Mouse (Mus musculus): ENCODE measurements at regions not wholly inside any gene's neighbourhood (a gene's known extent, or its start where the extent isn't known, plus 50 kb on each side); places are given as distances from the start of the nearest gene placed in this dataset.
A peak's percentile ranks its signal among the peaks of the same experiment; 100 is the strongest.

GRCm38 (mm10) chr2:92723618-92724263 lies 124.2 kb downstream of the Chst1 start:
- Histone ChIP-seq H3K27ac (replicated peaks; ENCODE audit: low read depth, low read length) (no peak overlapping the region), H3K9me3 (ENCODE audit: control insufficient read depth, low read length) (no peaks in the 10 kb centered on the region), H3K4me3 (replicated peaks; ENCODE audit: low read length) (no peak overlapping the region), H3K9ac (ENCODE audit: low read depth, low read length, severe bottlenecking) (no peak overlapping the region), H3K36me3 (ENCODE audit: control insufficient read depth, insufficient read depth, low read length) (no peaks in the 10 kb centered on the region), H3K27me3 (ENCODE audit: control insufficient read depth, insufficient read depth, low read length) (no peaks in the 10 kb centered on the region), H3K4me1 (ENCODE audit: control insufficient read depth, insufficient read depth, low read length) (no peaks in the 10 kb centered on the region), H3K4me2 (replicated peaks; ENCODE audit: low read depth, low read length, severe bottlenecking) (no peak overlapping the region)
- no peak for DNase-seq (ENCODE audit: low spot score)
- no peak for TF ChIP-seq POLR2A (IDR thresholded peaks at IDR 0.05; ENCODE audit: borderline replicate concordance, extremely low read depth, insufficient read depth, insufficient read length)
- ATAC-seq (ENCODE audit: low FRiP score, low read depth): no peak
- 40% methylated on average over 9 of the region's 9 CpGs for WGBS

- H3K27ac ChIP-seq (replicated peaks; ENCODE audit: low read depth, low read length): no peak overlapping the region
- ATAC-seq (ENCODE audit: low FRiP score, low read depth): peak; percentile 47; the same call in 1 of the 2 replicates
These were observed 127.1 kb downstream of the Chst1 start for GRCm38 (mm10) chr2:92726640-92727039.

GRCm38 (mm10) chr2:92727241-92727640 lies 127.7 kb downstream of the Chst1 start:
- Histone ChIP-seq H3K27me3 (ENCODE audit: control insufficient read depth, insufficient read depth, low read length) (no peaks in the 10 kb centered on the region), H3K9me3 (ENCODE audit: control insufficient read depth, low read length) (no peaks in the 10 kb centered on the region), H3K4me1 (ENCODE audit: control insufficient read depth, insufficient read depth, low read length) (no peaks in the 10 kb centered on the region), H3K36me3 (ENCODE audit: control insufficient read depth, insufficient read depth, low read length) (no peaks in the 10 kb centered on the region), H3K27ac (replicated peaks; ENCODE audit: low read depth, low read length) (no peak overlapping the region), H3K9ac (ENCODE audit: low read depth, low read length, severe bottlenecking) (no peak overlapping the region), H3K4me3 (replicated peaks; ENCODE audit: low read length) (no peak overlapping the region), H3K4me2 (replicated peaks; ENCODE audit: low read depth, low read length, severe bottlenecking) (no peak overlapping the region)
- 92% methylated on average over 2 of the region's 2 CpGs for WGBS
- no peak for DNase-seq (ENCODE audit: low spot score)
- no peak for TF ChIP-seq POLR2A (IDR thresholded peaks at IDR 0.05; ENCODE audit: borderline replicate concordance, extremely low read depth, insufficient read depth, insufficient read length)
- ATAC-seq (ENCODE audit: low FRiP score, low read depth): no peak

More at GRCm38 (mm10) chr2:92726640-92727039, 127.1 kb downstream of the Chst1 start:
- Histone ChIP-seq H3K4me1 (ENCODE audit: control insufficient read depth, insufficient read depth, low read length) (no peaks in the 10 kb centered on the region), H3K9ac (ENCODE audit: low read depth, low read length, severe bottlenecking) (no peak overlapping the region), H3K36me3 (ENCODE audit: control insufficient read depth, insufficient read depth, low read length) (no peaks in the 10 kb centered on the region), H3K9me3 (ENCODE audit: control insufficient read depth, low read length) (no peaks in the 10 kb centered on the region), H3K4me3 (replicated peaks; ENCODE audit: low read length) (no peak overlapping the region), H3K4me2 (replicated peaks; ENCODE audit: low read depth, low read length, severe bottlenecking) (no peak overlapping the region), H3K27me3 (ENCODE audit: control insufficient read depth, insufficient read depth, low read length) (no peaks in the 10 kb centered on the region)
- 71% methylated on average over 7 of the region's 7 CpGs for WGBS
- no peak for TF ChIP-seq POLR2A (IDR thresholded peaks at IDR 0.05; ENCODE audit: borderline replicate concordance, extremely low read depth, insufficient read depth, insufficient read length)
- no peak for DNase-seq (ENCODE audit: low spot score)

GRCm38 (mm10) chr2:92728388-92728787 lies 128.9 kb downstream of the Chst1 start:
- 85% methylated on average over 3 of the region's 3 CpGs for WGBS
- Histone ChIP-seq H3K27ac (replicated peaks; ENCODE audit: low read depth, low read length) (no peak overlapping the region), H3K4me2 (replicated peaks; ENCODE audit: low read depth, low read length, severe bottlenecking) (no peak overlapping the region), H3K4me3 (replicated peaks; ENCODE audit: low read length) (no peak overlapping the region), H3K27me3 (ENCODE audit: control insufficient read depth, insufficient read depth, low read length) (no peaks in the 10 kb centered on the region), H3K9ac (ENCODE audit: low read depth, low read length, severe bottlenecking) (no peak overlapping the region), H3K4me1 (ENCODE audit: control insufficient read depth, insufficient read depth, low read length) (no peaks in the 10 kb centered on the region), H3K36me3 (ENCODE audit: control insufficient read depth, insufficient read depth, low read length) (no peaks in the 10 kb centered on the region), H3K9me3 (ENCODE audit: control insufficient read depth, low read length) (no peaks in the 10 kb centered on the region)
- DNase-seq (ENCODE audit: low spot score) (no peak), ATAC-seq (ENCODE audit: low FRiP score, low read depth) (no peak)
- no peak for TF ChIP-seq POLR2A (IDR thresholded peaks at IDR 0.05; ENCODE audit: borderline replicate concordance, extremely low read depth, insufficient read depth, insufficient read length)

- 95% methylated on average over 6 of the region's 6 CpGs for WGBS
- no peak for ATAC-seq (ENCODE audit: low FRiP score, low read depth)
- Histone ChIP-seq H3K9me3 (ENCODE audit: control insufficient read depth, low read length) (no peaks in the 10 kb centered on the region), H3K9ac (ENCODE audit: low read depth, low read length, severe bottlenecking) (no peak overlapping the region), H3K4me1 (ENCODE audit: control insufficient read depth, insufficient read depth, low read length) (no peaks in the 10 kb centered on the region), H3K4me2 (replicated peaks; ENCODE audit: low read depth, low read length, severe bottlenecking) (no peak overlapping the region), H3K27me3 (ENCODE audit: control insufficient read depth, insufficient read depth, low read length) (no peaks in the 10 kb centered on the region), H3K4me3 (replicated peaks; ENCODE audit: low read length) (no peak overlapping the region), H3K36me3 (ENCODE audit: control insufficient read depth, insufficient read depth, low read length) (no peaks in the 10 kb centered on the region), H3K27ac (replicated peaks; ENCODE audit: low read depth, low read length) (no peak overlapping the region)
- no peak for DNase-seq (ENCODE audit: low spot score)
- TF ChIP-seq POLR2A (IDR thresholded peaks at IDR 0.05; ENCODE audit: borderline replicate concordance, extremely low read depth, insufficient read depth, insufficient read length): no peak
These were observed 130.9 kb downstream of the Chst1 start for GRCm38 (mm10) chr2:92730371-92730770.
